Mouse (Mus musculus) mouse embryonic stem cell (cell line): ENCODE measurements around the gene Nccrp1.

Experiments used
- in situ Hi-C, 2 experiments: fragments of 300-500 bp; cut with MboI; formaldehyde crosslinking; loops; 1 replicate in 1 of 2; 3 replicates in 1 of 2; pipeline ENCODE4 v1.14.3; 2019 to 2020; ENCODE audit warnings: low sequenced_read_pairs in 2 of 2, low pct_unique_long_range_greater_than_20kb in 1 of 2, mixed read lengths in 1 of 2; ENCODE audit not compliant: unreplicated experiment in 1 of 2

Gene Nccrp1

DNA sequence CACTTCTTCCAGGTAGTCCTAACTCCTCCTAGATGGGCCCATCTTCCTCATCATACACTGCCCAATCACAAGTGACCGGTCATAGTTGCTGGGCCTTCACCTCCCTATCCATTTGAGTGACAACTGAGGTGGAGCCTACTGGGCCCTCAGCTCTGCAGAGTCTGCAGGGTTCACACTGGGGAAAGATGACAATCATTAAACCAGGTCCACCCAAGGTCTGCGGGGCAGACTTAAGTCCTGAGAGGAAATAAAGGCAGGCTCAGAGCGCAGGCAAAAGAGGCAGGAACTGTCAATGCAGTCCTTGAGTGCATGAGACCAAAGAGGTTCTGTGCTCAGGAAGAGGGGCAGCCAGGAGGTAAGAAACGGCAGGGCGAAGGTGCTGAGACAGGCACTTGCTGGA lies 25.6 kb upstream of the Nccrp1 start:
- in situ Hi-C loops, result no loop called here

DNA sequence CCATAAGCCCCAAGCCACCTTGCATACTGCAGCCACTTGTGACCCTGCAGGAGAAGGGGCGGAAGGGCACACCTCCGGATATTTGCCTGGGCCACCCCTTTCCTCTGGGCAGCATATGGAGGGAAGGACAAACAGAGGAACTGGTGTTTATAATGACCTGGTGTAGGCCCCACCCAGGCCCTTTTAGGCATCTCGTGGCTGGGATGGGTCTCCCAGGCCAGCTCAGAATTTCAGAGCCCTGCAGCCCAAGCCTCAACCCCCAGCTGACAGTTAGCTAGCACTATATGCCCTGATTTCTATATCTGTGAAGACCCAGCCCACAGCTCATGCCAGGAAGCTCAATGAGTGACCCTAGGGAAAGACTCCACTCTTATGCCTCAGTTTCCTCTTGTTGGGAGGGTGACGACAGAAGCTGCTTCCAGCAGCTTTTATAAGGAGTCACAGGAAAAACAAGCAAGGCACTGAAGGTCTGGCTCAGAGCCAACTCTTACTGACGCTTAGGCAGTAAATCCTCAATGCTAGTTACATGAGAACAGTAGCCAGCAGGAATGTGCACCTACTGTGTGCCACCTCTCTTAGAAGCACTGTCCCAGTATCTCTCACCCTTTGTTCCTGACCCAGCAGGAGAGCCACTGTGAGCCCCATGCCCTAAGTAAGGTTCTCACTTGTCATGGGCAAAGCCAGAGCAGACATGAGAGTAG lies 24.1 kb upstream of the Nccrp1 start:
- in situ Hi-C loops, result no loop called here

DNA sequence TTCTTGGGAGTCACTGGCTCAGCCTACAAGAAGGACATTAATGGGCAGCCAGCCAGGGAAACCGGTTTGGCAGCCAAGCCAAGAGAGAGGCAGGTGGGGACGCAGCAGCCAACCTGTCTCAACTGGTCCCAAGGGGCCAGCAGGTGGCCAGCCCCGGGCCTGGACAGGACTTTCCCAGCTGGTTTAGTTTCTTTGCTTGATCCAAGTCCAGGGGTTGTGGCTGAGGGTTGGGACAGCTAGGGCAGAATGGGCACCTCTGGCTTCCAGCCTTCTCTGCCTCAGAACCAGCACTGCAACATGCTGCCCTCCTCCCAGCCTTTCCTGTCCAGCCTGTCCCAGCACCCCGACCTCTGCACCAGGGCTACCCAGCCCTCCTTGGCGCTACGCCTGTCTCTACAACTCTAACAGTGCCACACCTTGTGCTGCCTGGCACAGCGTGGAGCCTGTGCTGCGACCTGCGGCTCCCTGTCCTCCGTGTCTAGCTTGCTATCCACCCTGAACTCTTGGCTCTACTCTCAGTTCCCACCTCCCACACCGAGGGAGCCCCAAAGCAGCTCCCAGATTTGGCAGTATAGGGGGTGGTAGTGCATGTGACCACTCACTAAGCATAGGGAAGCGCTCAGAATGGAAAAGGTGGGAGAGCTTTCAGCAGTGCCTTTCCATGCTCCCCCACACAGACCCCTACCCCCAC lies 23.4 kb upstream of the Nccrp1 start:
- in situ Hi-C loops, result no loop called here

DNA sequence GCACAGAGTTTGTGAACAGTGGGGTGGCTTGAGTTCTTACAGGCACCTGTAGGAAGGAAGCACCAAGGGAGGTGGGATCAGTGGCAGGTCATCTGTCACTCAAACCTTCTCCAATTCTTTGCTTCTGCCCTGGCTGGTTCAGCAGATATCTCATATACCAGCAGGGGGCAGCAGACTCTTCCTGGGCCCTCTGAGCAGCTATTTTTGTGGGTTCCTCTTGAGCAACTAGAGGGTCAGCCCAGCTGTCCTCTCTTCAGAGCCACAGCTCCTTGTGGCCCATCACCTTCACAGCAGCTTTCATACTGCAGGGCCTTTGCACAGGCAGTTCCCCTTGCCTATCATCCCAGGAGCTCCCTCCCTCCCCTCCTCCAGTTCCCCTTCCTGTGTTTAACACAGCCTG lies 21.2 kb upstream of the Nccrp1 start:
- in situ Hi-C loops, result no loop called here

DNA sequence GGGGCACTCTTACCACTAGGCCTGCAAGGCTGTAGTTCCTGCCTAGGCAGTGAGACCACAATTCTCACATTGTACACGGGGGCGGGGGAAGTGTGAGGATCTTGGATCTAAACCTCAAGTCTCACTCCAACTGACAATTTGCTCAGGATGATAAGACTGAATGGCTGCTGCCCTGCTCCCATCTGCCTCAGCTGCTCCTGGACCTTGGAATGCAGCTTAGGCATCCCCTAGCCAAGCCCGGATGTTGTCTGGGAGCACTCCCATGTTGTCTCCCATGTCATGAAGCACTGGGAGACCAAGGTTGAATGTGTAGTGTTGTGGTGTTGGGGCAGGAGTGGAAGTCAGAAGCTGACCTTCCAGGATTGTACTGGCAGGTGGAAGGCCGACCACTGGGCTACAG lies 20.5 kb upstream of the Nccrp1 start:
- in situ Hi-C loops, result no loop called here

DNA sequence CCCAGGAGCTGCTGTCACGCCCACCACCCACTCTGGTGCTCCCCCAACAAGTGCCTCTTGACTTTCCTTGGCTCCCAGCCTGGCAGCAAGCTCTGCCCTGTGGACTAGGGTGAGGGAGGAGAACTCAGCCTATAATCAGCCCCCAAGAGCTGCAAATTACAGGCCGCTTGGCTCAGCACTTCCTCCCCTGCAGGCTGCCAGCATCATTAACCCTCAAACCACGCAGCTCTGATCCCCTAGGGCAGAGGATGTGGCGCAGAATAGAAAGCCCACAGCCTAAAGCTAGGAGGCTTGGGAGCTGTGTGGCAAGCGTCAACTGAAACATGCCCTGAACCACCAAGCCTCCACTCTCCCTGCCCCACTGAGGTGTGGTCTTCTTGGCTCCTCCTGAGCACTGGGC lies 18.4 kb upstream of the Nccrp1 start:
- in situ Hi-C loops, result no loop called here

DNA sequence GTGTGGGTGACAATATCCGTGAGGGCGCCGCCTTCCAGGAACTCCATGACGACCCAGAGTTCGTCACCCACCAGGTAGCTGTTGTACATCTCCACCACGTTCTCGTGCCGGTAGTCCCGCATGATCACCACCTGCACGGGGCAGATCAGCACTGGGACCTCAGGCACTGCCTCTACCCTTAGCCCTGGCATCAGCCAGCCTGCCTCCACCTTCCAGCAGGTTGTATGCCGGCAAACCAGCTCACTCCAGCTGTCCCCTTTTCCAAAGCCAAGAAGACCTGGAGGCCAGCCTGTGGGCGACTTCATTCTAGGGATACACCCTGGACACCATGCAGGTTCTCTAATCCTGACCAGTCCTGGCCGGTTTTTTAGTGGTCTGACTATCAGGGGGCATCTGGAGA lies 15.9 kb upstream of the Nccrp1 start:
- in situ Hi-C loops, result no loop called here

DNA sequence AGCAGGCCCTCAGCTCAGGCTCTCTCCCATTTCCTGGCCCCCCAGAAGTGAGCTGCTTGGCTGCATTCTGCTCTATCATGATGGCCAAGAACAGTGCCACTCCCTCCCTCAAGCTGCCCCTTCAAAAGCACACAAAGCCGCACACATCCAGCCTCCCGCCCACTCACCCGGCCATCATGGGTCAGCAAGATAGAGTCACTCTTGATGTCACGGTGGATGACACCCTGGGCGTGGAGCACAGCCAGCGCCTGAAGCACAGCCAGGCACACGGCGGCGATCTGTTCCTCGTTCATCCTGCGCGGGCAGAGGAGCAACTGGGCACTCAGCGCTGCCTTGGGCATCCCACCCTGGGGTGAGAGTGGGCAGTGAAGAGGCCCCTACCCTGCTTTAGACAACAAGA lies 15.3 kb upstream of the Nccrp1 start:
- in situ Hi-C loops, result no loop called here

DNA sequence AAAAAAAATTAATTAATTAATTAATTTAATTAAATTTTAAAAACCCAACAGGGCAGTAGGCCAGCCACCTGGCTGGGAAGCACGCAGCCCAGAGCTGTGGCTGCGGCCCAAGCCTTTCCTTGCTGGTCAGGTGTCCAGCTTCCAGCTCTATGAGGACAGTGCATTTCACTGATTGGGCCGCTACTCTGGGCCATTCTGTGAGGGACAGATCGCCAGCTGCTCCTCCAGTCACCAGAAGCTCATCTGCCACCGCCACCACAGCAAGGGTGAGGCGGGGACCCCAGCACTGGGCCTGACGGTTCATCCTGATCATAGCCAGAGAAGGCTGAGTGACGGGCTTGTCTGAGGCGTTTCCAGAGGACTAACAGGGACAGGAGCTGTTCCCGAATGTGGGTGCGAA lies 14.9 kb upstream of the Nccrp1 start:
- in situ Hi-C loops, result no loop called here

DNA sequence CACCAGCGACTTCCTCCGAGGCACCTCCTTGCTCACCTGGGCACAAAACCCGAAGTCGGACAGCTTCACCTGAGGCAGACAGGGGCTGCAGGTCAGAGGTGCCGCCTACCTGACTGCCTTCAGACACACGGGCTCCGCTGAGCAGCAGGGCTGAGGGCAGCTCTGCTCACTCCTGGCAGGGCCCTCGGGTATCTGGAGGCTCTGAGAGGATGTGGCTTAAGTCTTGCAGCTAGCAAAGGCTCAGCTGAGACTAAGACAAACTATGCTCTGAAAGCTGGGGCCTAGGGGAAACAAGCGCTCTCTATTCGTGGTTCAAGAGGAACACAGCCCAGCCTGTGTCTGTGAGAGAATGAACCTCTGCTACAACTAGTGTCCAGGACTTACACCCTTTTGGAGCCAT lies 13.8 kb upstream of the Nccrp1 start:
- in situ Hi-C loops, result no loop called here

DNA sequence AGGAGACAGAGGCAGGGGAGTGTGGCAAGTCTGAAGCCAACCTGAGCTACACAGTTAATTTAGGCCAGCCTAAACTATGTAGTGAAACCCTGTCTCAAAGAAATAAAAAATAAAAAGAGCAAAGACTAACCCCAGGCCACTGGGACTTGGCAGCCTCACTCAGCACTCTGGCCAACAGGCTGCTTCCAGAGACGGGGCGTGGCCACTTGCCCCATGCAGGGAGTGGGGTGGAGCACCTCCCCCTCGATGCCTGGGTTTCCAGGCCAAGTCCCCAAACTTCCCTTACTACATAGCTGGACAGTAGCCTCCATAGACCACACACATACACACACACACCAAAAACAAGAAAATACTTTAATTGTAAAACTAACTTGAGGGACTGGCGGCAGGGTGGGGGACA lies 11.4 kb upstream of the Nccrp1 start:
- in situ Hi-C loops, result no loop called here

DNA sequence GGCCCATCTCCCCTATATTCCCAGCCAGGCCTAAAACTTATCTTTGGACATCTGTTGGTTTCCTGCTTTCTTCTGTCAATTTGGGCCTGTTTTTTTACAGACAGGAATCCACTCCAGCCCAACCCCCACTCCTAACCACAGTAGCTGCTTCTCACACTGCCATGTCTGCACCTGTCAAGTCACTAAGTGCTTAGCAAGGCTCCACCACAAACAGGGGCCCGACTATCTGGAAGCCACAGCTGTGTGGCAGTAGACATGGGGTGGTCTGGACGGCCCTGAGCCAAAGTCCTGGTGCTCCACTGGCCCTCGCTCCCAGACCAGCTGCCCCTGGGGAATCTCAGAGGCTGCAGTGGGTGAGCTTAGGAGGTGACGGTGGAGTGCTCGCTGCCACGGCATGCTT lies 10.7 kb upstream of the Nccrp1 start:
- in situ Hi-C loops, result no loop called here

DNA sequence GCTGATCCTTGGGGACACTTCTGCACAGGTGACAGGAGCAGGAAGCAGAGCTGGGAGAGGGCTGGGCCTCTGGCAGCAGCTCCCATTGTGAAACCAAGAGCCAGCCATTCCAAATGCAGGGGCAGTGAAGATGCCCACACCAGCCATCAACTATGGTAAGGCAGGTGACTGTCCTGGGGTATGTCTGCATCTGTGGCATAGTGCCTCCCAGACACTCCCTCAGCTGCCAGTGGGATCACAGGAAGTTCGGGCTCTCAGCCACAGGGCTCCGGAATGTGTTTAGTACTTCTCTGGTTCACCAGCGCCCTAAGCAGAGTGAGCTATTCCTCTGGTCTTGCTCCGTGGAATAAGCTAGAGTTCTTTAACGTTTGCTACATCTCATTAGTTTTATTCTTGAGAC lies 10.0 kb upstream of the Nccrp1 start:
- in situ Hi-C loops, result no loop called here

DNA sequence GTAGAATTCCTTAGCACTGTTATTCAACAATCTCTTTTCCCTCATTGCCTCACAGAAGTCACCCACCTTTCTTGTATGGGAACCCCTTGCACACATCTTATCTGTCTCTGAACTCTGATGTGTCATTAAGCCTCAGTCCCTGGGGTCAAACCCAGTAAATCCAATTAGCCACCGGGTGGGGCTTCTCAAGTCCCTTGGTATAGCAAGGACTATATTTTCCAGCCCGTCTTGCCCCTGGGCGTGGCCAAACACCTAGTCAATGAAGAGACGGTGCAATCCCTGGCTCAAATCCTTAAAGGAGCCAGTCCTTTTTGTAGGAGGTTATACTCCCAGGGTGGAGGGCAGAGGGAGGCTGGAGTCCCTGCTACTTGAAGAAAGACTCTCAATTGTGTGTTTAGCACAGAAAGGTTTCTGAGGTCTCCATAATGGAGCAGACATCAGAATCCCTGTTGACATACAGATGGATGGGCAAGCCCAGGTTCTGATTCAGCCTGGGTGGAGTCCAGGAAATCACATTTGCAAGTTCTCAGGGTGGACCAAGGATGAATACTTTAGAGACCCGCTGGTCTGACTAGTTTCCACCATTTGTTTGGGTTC lies 9.0 kb upstream of the Nccrp1 start:
- in situ Hi-C loops, result no loop called here

DNA sequence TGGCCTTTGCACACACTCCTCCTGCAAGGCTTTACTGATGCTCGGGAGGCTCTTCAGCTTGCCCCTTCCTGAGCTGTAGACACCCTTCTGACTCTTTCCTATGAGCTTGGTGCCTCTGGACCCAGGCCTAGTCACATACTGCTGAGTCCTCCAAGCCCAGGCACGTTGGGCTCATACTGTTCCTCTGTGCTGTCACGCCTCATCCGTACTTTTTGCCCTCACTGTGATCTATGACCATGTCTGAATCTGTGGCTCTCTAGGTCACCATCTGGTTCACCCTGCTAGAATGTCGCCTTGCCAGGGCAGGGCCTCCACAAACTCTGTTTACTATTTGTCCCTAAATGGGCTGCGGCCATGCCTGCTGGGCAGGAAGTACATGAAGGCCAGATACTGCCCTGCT lies 6.0 kb upstream of the Nccrp1 start:
- in situ Hi-C loops, result no loop called here

DNA sequence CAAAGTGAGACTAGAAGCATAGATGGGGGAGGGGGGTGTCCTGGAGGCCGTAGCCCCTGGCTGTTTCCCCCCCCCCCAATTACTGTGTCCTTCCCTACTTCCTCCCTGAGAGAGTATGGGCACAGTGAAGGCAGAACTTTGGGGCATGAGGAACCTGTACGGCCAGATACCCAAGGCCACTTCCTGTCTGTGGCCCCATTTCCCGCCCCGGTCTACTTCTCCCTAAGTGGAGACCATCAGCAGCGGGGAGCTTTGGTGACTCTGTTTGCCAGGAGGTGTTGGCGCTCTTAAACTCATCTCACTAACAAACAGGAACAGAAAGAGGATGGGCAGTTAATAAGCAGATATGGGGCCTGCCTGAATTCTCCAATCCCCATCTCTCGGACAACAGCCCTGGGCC lies 574 bp upstream of the Nccrp1 start:
- in situ Hi-C loops, result no loop called here

DNA sequence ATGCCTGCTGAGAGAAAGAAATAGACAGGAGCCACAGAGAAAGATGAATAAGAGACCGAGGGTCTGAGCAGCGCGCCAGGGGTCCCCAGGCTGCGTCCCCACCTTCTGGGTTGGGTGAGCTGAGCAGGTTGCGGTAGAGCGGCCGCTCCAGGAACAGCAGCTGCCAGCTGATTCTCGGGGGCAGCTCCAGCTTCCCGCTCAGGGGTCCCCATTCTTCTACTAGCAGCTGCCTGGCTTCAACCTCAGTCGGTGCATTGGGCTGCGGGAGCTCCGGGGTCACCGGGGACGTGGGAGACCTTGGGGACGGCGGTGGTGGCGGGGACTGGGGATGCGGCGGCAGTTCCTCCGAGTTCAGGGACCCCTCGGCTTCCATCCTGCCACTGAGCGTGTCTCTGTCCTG lies 405 bp downstream of the Nccrp1 start:
- in situ Hi-C loops, result no loop called here

DNA sequence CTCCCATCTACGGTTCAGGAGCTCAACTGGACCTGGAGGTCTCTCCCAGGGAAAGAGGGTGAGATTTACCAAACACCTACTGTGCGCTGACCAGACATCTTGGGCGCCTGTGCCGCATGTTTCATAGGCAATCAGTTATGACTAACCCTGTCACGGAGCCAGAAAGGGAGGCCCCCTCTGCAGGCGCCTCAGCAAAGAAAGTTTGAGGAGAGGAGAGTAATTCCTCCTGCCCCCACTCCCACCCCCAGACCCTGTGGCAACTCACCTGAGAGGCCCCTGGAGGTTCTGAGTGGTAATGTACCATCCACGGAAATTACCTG lies 1.2 kb downstream of the Nccrp1 start:
- in situ Hi-C loops, result no loop called here

DNA sequence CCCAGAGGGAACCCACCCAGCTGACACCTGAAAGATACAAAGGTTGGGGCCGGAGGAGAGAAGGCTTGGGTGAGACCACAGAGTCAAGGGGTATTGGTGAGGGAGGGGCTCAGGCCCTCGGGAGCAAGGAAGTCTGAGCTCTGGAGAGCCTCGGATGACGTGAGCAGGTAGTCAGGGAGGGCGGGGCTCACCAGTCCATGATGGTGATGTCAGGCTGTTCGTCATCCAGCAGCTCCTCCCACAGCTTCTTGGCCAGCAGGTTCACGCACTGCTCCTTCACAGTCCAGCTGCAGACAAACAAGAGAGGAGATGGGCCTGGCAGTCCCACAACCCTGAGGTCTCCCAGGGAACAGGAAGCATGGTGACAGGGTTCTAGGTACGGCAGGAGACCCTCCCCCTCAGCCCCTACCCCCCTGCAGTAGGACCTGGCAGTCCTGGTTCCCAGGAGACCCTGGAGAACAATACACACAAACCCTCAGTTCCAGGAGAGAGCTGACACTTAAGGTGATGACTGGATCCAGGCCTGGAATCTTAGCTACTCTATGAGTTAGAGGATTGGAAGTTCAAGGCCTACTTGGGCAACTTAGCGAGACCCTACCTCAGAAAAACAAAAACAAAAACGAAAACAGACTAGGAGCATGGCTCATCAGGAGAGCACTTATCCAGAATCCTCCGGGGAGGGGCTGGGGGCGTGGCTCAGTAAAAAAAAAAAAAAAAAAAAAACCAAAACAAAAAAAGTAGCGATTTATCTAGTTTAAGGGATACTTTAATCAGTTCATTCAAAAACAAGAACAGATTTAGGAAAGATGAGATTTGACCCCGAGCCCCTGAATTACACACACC lies 1.8 kb downstream of the Nccrp1 start:
- in situ Hi-C loops, result no loop called here
